Mouse (Mus musculus) liver, embryonic 14.5 days (tissue): ENCODE measurements at regions not wholly inside any gene's neighbourhood (a gene's known extent, or its start where the extent isn't known, plus 50 kb on each side); places are given as distances from the start of the nearest gene placed in this dataset.

Experiments used
- ATAC-seq: fragments of 200-750 bp; cut with Nextera tagmentation; 2 replicates; pipeline ENCODE4 v1.8.0; 2017; ENCODE audit warnings: moderate number of reproducible peaks, mild to moderate bottlenecking, moderate library complexity; ENCODE audit not compliant: insufficient read depth
- DNase-seq, 3 experiments: peaks; one replicate each; pipeline ENCODE4 v3.0.0-alpha.2; 2012 to 2013; ENCODE audit warnings: low read depth in 3 of 3, low spot score in 3 of 3
- H3K27ac ChIP-seq: fragments of 300-500 bp; sonication (generic); 2 replicates; pipeline ENCODE4 v1.5.1; 2014; ENCODE audit warnings: moderate library complexity, mild to moderate bottlenecking, control low read depth, inconsistent platforms
- H3K27me3 ChIP-seq: fragments of 300-500 bp; sonication (generic); 2 replicates; pipeline ENCODE4 v1.6.1; 2014; ENCODE audit warnings: mild to moderate bottlenecking, low read length, moderate library complexity; ENCODE audit not compliant: control insufficient read depth, insufficient read depth
- H3K36me3 ChIP-seq: fragments of 300-500 bp; sonication (generic); replicated peaks from 2 replicates; pipeline ENCODE4 v1.6.1; 2014; ENCODE audit warnings: low read depth; ENCODE audit not compliant: control insufficient read depth, insufficient read depth
- H3K4me1 ChIP-seq, 2 experiments: fragments of 200-500 bp in 1 of 2; fragments of 300-500 bp in 1 of 2; sonication (generic) in 1 of 2; replicated peaks; 2 replicates each; pipeline ENCODE4 v1.6.1; 2012 to 2014; ENCODE audit warnings: antibody characterized with exemption in 1 of 2, inconsistent platforms in 1 of 2, low read length in 1 of 2; ENCODE audit not compliant: control insufficient read depth in 2 of 2, insufficient read depth in 2 of 2
- H3K4me2 ChIP-seq: fragments of 300-500 bp; sonication (generic); 2 replicates; pipeline ENCODE4 v1.6.1; 2014; ENCODE audit warnings: low read depth, mild to moderate bottlenecking, control low read depth, moderate library complexity
- H3K4me3 ChIP-seq, 2 experiments: fragments of 200-500 bp in 1 of 2; fragments of 300-500 bp in 1 of 2; sonication (generic) in 1 of 2; 2 replicates each; pipeline ENCODE4 v1.5.1; 2012 to 2014; ENCODE audit warnings: low read depth in 2 of 2, low read length in 2 of 2, mild to moderate bottlenecking in 2 of 2, control low read depth in 1 of 2, inconsistent platforms in 1 of 2, moderate library complexity in 1 of 2; ENCODE audit not compliant: insufficient read depth in 1 of 2
- H3K9ac ChIP-seq: fragments of 300-500 bp; sonication (generic); replicated peaks from 2 replicates; pipeline ENCODE4 v1.6.1; 2014; ENCODE audit warnings: mild to moderate bottlenecking, control low read depth, moderate library complexity
- H3K9me3 ChIP-seq: fragments of 300-500 bp; sonication (generic); 2 replicates; pipeline ENCODE4 v1.6.1; 2016; ENCODE audit warnings: low read length, mixed read lengths; ENCODE audit not compliant: control insufficient read depth
- CTCF ChIP-seq: IDR thresholded peaks from 2 replicates; pipeline ENCODE4 v1.5.1; 2016; ENCODE audit warnings: antibody characterized with exemption, low read depth, control low read depth
- EP300 ChIP-seq: IDR thresholded peaks from 2 replicates; pipeline ENCODE4 v1.6.1; 2016; ENCODE audit warnings: antibody characterized with exemption, low read depth
- WGBS: fragments of 180-500 bp; shearing (Covaris S2); extraction: QIAGEN DNeasy Blood & Tissue Kit; methylation state at CpG from one replicate; pipeline ENCODE4 v1.1.7; 2014; ENCODE audit not compliant: insufficient replicate concordance; 5-methylcytosine and 5-hydroxymethylcytosine counted together

DNA sequence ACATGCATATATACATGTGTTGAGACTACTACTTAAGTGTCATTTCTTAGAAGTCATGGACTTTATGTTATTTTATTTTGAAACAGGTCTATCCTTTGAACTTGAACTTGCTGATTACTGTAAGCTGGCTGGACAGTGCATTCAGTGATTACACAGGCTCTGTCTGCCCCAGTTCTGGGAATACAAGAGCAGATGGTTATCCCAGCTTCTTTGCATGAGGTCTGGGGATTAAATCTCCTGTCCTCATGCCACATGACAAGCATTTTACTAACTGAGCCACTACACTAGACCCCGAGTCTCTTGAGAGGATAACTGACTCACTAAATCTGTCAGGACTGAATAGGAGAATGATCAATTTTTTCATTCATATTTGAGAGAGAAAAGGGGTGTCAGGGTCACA, 403.6 kb upstream of the BC052040 start:
- no peak for ATAC-seq
- no peak overlapping the region for H3K9ac ChIP-seq
- H3K9me3 ChIP-seq = no peaks in the 10 kb centered on the region
- H3K4me2 ChIP-seq = no peak overlapping the region
- no peaks in the 10 kb centered on the region for H3K27me3 ChIP-seq
- WGBS = 49% methylated on average over 1 of the region's 1 CpGs
- no peaks in the 10 kb centered on the region for H3K4me1 ChIP-seq
- no peak for DNase-seq
- no peak overlapping the region for H3K4me3 ChIP-seq
- H3K27ac ChIP-seq = no peak overlapping the region
- H3K36me3 ChIP-seq = no peaks in the 10 kb centered on the region
- TF ChIP-seq EP300 (no peak), CTCF (no peak)

DNA sequence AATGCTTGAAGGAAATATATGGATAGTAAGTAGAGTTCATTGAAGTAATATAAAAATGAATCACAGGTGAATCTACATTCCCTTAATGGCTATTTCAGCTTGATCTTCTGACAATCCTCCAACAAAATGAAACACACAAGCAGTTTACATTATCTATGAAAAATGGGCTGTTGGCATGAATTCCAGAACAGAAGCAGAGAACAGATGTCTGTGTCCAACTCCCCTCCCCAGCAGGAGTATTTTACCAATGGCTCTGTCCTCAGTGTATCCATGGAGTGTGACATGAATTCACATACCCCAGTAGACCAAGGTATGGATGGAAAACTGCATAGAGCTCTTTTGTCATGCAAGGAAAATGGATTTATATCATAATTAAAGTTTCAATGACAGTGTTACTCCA, 370.3 kb upstream of the BC052040 start:
- Histone ChIP-seq H3K4me3 (no peak overlapping the region), H3K4me1 (no peaks in the 10 kb centered on the region), H3K9me3 (no peaks in the 10 kb centered on the region), H3K36me3 (no peaks in the 10 kb centered on the region), H3K4me2 (no peak overlapping the region), H3K27ac (no peak overlapping the region), H3K9ac (no peak overlapping the region), H3K27me3 (no peaks in the 10 kb centered on the region)
- no peak for DNase-seq
- no peak for ATAC-seq
- no peak for TF ChIP-seq CTCF
- TF ChIP-seq EP300 = no peak

DNA sequence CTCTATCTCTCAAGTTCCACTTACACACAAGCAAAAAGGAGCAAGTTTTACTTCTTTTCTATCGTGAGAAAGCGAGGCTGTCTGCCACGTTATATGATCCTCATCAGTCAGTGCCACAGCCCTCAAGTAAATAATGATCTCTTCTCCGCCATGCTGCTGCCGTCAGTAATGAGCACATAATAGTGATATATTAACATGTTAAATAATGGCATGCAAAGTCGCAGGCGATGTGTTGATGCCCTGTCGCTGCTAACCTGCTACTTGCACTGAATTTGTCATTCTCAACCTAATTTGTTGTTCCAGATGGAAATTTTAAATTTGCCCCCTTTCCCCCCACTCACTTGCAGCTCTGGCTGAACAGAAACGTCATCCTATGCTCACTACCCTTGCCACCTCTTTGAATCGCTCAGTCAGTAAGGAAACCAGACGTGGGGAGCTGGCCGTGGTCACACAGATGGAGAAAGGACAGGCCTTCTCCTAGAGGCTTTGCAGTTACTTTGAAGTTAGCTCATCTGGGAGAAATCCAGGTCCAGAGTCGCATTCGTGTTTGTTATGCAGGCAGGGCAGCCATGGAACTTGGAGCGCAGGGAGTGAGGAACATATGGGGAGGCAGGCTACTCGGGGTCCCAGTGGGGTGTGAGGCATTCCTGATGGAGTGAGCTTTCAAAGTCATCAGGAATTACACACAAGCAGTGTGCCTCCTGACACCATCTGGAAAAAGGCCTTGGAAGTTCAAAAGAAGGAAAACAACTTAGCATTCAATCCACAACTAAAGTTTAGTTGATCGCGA, 368.1 kb upstream of the BC052040 start:
- H3K9me3 ChIP-seq = no peaks in the 10 kb centered on the region
- no peak overlapping the region for H3K9ac ChIP-seq
- no peaks in the 10 kb centered on the region for H3K36me3 ChIP-seq
- WGBS = 45% methylated on average over 18 of the region's 18 CpGs
- ATAC-seq = no peak
- H3K4me3 ChIP-seq = no peak overlapping the region
- H3K27ac ChIP-seq = no peak overlapping the region
- DNase-seq = no peak
- no peaks in the 10 kb centered on the region for H3K4me1 ChIP-seq
- no peaks in the 10 kb centered on the region for H3K27me3 ChIP-seq
- no peak overlapping the region for H3K4me2 ChIP-seq
- TF ChIP-seq EP300 = no peak
- TF ChIP-seq CTCF = no peak

DNA sequence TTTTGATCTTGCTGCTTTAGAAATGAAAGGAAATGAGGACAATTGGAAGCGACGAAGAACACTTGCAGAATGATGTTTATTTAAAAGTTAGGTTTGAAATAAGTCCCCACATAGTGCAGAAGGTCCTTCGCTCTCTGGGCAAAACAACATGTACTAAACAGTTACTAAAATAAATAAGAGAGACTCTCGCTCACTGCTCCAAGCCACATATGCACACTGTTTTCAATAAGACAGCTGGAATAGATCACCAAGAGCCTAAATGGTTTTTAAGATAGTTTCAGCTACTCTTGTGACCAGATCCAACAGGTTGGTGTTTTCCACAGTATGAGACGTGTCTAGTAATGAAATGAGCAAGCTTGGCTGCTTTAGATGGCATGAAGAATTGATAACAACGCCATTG, 367.2 kb upstream of the BC052040 start:
- TF ChIP-seq EP300 = no peak
- no peak overlapping the region for H3K9ac ChIP-seq
- DNase-seq = no peak
- WGBS = 59% methylated on average over 6 of the region's 6 CpGs
- no peak overlapping the region for H3K4me3 ChIP-seq
- H3K4me2 ChIP-seq = no peak overlapping the region
- H3K9me3 ChIP-seq = no peaks in the 10 kb centered on the region
- no peaks in the 10 kb centered on the region for H3K36me3 ChIP-seq
- no peaks in the 10 kb centered on the region for H3K4me1 ChIP-seq
- no peaks in the 10 kb centered on the region for H3K27me3 ChIP-seq
- no peak overlapping the region for H3K27ac ChIP-seq
- ATAC-seq = no peak

DNA sequence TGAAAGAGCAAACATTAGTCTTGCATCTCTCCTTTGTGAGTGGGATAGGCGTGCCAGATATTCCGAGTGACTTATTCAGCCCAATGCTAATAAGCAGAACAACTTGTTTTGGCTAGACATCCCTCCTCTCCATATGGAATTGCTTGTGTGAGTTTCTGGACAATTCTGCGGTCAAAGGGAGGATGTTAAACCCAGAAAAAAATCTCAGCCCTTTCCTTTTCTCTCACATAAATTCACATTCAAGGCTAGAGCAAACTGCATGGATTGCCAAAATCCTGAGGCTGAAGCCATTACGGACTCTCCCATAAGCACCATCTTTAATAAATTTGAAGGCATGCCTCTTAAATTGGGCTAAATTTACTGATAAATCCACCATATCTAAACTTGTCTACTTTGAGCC, 351.5 kb upstream of the BC052040 start:
- 66% methylated on average over 4 of the region's 4 CpGs for WGBS

More for the DNA sequence above, 351.5 kb upstream of the BC052040 start:
- no peaks in the 10 kb centered on the region for H3K27me3 ChIP-seq
- H3K27ac ChIP-seq = no peak overlapping the region
- H3K9me3 ChIP-seq = no peaks in the 10 kb centered on the region
- H3K4me1 ChIP-seq = no peaks in the 10 kb centered on the region
- ATAC-seq (no peak), DNase-seq (no peak)
- H3K9ac ChIP-seq = no peak overlapping the region
- no peak overlapping the region for H3K4me3 ChIP-seq
- H3K36me3 ChIP-seq = no peaks in the 10 kb centered on the region
- H3K4me2 ChIP-seq = no peak overlapping the region
- TF ChIP-seq CTCF (no peak), EP300 (no peak)
